Mouse (Mus musculus): ENCODE results near the gene Eif3g.

- no peak for TF ChIP-seq GATA1 (IDR thresholded peaks at IDR 0.05; ENCODE audit: low read length)
- no peak for TF ChIP-seq TAL1 (IDR thresholded peaks at IDR 0.05; ENCODE audit: low read length)
These were observed 20.2 kb downstream of the Eif3g start for GRCm38 (mm10) chr9:20878041-20878709.

All from erythroblast, embryonic 14.5 days (primary cell).